Mouse (Mus musculus) embryonic facial prominence, embryonic 11.5 days (tissue): Measurements from ENCODE around the gene Pom121. TPM values are rescaled to one million over a fixed set of nuclear protein-coding genes. Genes with fewer than 3 reads are reported as not detected.
"Not testable (repeated sequence)": the region's sequence is repeated elsewhere in the genome, so short reads cannot be mapped to it uniquely, and the experiment has no call there.

Experiments
- ATAC-seq: fragments of 200-750 bp; cut with Nextera tagmentation; replicated peaks from 2 replicates; pipeline ENCODE4 v1.8.0; 2017; ENCODE audit warnings: low read depth; ENCODE audit not compliant: insufficient number of reproducible peaks, low FRiP score, low TSS enrichment
- DNase-seq: peaks from one replicate; pipeline ENCODE4 v3.0.0-alpha.2; 2015; ENCODE audit warnings: low spot score
- H3K27ac ChIP-seq: fragments of 300-500 bp; sonication (generic); replicated peaks from 2 replicates; pipeline ENCODE4 v1.5.1; 2014; ENCODE audit warnings: mild to moderate bottlenecking, low read depth, low read length, control low read depth
- H3K27me3 ChIP-seq: fragments of 300-500 bp; sonication (generic); 2 replicates; pipeline ENCODE4 v1.6.1; 2014; ENCODE audit warnings: mild to moderate bottlenecking, low read length, moderate library complexity, mixed read lengths; ENCODE audit not compliant: control insufficient read depth, insufficient read depth
- H3K36me3 ChIP-seq: fragments of 300-500 bp; sonication (generic); replicated peaks from 2 replicates; pipeline ENCODE4 v1.6.1; 2014; ENCODE audit warnings: low read depth, mild to moderate bottlenecking, low read length, moderate library complexity, mixed read lengths; ENCODE audit not compliant: control insufficient read depth, insufficient read depth
- H3K4me1 ChIP-seq: fragments of 300-500 bp; sonication (generic); 2 replicates; pipeline ENCODE4 v1.6.1; 2014; ENCODE audit warnings: low read length, mixed read lengths; ENCODE audit not compliant: control insufficient read depth, insufficient read depth
- H3K4me2 ChIP-seq: fragments of 300-500 bp; sonication (generic); 2 replicates; pipeline ENCODE4 v1.6.1; 2014; ENCODE audit warnings: low read depth, mild to moderate bottlenecking, control low read depth, low read length, moderate library complexity
- H3K4me3 ChIP-seq: fragments of 300-500 bp; sonication (generic); 2 replicates; pipeline ENCODE4 v1.5.1; 2014; ENCODE audit warnings: low read depth, low read length, control low read depth
- H3K9ac ChIP-seq: fragments of 300-500 bp; sonication (generic); replicated peaks from 2 replicates; pipeline ENCODE4 v1.6.1; 2014; ENCODE audit warnings: mild to moderate bottlenecking, control low read depth, low read length
- H3K9me3 ChIP-seq: fragments of 300-500 bp; sonication (generic); replicated peaks from 2 replicates; pipeline ENCODE4 v1.6.1; 2016; ENCODE audit warnings: mild to moderate bottlenecking, low read length, inconsistent platforms, mixed read lengths; ENCODE audit not compliant: control insufficient read depth
- WGBS: fragments of 180-500 bp; shearing (Covaris S2); extraction: QIAGEN DNeasy Blood & Tissue Kit; methylation state at CpG from one replicate; pipeline ENCODE4 v1.1.7; 2014; 5-methylcytosine and 5-hydroxymethylcytosine counted together
- polyA plus RNA-seq: library from polyadenylated mRNA; unstranded; fragments of >200 nt; fragmentation: Nextera tagmentation; extraction: Ambion mirVana; gene quantifications from 2 replicates; pipeline ENCODE4 v1.2.1, GENCODE M21; 2014

The Pom121 gene
- polyA plus RNA-seq, 1 experiment from 2014 or later = 14.6 TPM

GRCm38 (mm10) chr5:135380681-135381080, 13.7 kb downstream of the Pom121 start:
- Histone ChIP-seq H3K9ac (no peak overlapping the region), H3K36me3 (peaks cover 56% of the 10 kb centered on the region), H3K4me3 (no peak overlapping the region), H3K4me1 (no peaks in the 10 kb centered on the region), H3K4me2 (no peak overlapping the region), H3K27me3 (no peaks in the 10 kb centered on the region), H3K9me3 (no peaks in the 10 kb centered on the region), H3K27ac (no peak overlapping the region)
- WGBS = 97% methylated on average over 4 of the region's 4 CpGs
- DNase-seq (no peak), ATAC-seq (no peak)

- Histone ChIP-seq H3K27me3 (no peaks in the 10 kb centered on the region), H3K4me2 (no peak overlapping the region), H3K27ac (no peak overlapping the region), H3K9me3 (no peaks in the 10 kb centered on the region), H3K36me3 (peaks cover 42% of the 10 kb centered on the region), H3K4me3 (no peak overlapping the region), H3K9ac (no peak overlapping the region), H3K4me1 (no peaks in the 10 kb centered on the region)
- 71% methylated on average over 2 of the region's 2 CpGs for WGBS
- ATAC-seq (no peak), DNase-seq (no peak)
Measured at GRCm38 (mm10) chr5:135376341-135376740, 18.0 kb downstream of the Pom121 start.

GRCm38 (mm10) chr5:135375167-135375566, 19.2 kb downstream of the Pom121 start:
- Histone ChIP-seq H3K4me3 (no peak overlapping the region), H3K4me1 (no peaks in the 10 kb centered on the region; the same call in 1 of the 2 replicates), H3K36me3 (peaks cover 34% of the 10 kb centered on the region), H3K27ac (no peak overlapping the region), H3K4me2 (no peak overlapping the region), H3K9ac (no peak overlapping the region), H3K27me3 (no peaks in the 10 kb centered on the region), H3K9me3 (no peaks in the 10 kb centered on the region)
- 89% methylated on average over 8 of the region's 8 CpGs for WGBS
- DNase-seq (no peak), ATAC-seq (no peak)

- no peak for ATAC-seq
- no peaks in the 10 kb centered on the region for H3K9me3 ChIP-seq
Measured at GRCm38 (mm10) chr5:135373601-135374000, 20.7 kb downstream of the Pom121 start.

GRCm38 (mm10) chr5:135371195-135371594, 23.2 kb downstream of the Pom121 start:
- no peak for ATAC-seq
- no peak for DNase-seq
- WGBS = 96% methylated on average over 13 of the region's 13 CpGs
- H3K9me3 ChIP-seq = no peaks in the 10 kb centered on the region
- no peak overlapping the region for H3K27ac ChIP-seq
- no peaks in the 10 kb centered on the region; the same call in 1 of the 2 replicates for H3K4me1 ChIP-seq
- no peak overlapping the region for H3K9ac ChIP-seq
- no peaks in the 10 kb centered on the region for H3K27me3 ChIP-seq
- H3K4me3 ChIP-seq = 0 out of 2 replicates have a peak overlapping the region, but pooled peaks have one; percentile 76
- H3K36me3 ChIP-seq = peaks cover 12% of the 10 kb centered on the region
- no peak overlapping the region; the same call in 1 of the 2 replicates for H3K4me2 ChIP-seq

More at GRCm38 (mm10) chr5:135373601-135374000, 20.7 kb downstream of the Pom121 start:
- Histone ChIP-seq H3K9ac (no peak overlapping the region), H3K4me2 (no peak overlapping the region), H3K4me3 (no peak overlapping the region), H3K27ac (no peak overlapping the region), H3K27me3 (no peaks in the 10 kb centered on the region), H3K4me1 (no peaks in the 10 kb centered on the region; the same call in 1 of the 2 replicates), H3K36me3 (peaks cover 25% of the 10 kb centered on the region)
- no peak for DNase-seq
- WGBS = 94% methylated on average over 5 of the region's 5 CpGs

- ATAC-seq (peak; percentile 55), DNase-seq (peak; percentile 99)
- peaks cover 11% of the 10 kb centered on the region for H3K36me3 ChIP-seq
- no peaks in the 10 kb centered on the region; the same call in 1 of the 2 replicates for H3K4me1 ChIP-seq
- peak within 1 kb of the TSS; percentile 74 for H3K9ac ChIP-seq
- peak within 1 kb of the TSS; percentile 85 for H3K4me2 ChIP-seq
- H3K4me3 ChIP-seq = peak within 1 kb of the TSS; percentile 76
- no peaks in the 10 kb centered on the region for H3K9me3 ChIP-seq
- H3K27me3 ChIP-seq = no peaks in the 10 kb centered on the region
- under 1% methylated on average over 64 of the region's 64 CpGs for WGBS
- H3K27ac ChIP-seq = no peak within 1 kb of the TSS
Measured at GRCm38 (mm10) chr5:135369787-135370654, 24.3 kb downstream of the Pom121 start, which contains the start of gene Nsun5. TSS of gene Nsun5 (plus strand) at chr5:135369953.

- not testable (repeated sequence) for H3K4me1 ChIP-seq, H3K27me3 ChIP-seq, DNase-seq, H3K9me3 ChIP-seq, H3K27ac ChIP-seq, ATAC-seq, H3K9ac ChIP-seq
- H3K4me3 ChIP-seq = peak overlapping the region; percentile 76
- peak overlapping the region; percentile 85 for H3K4me2 ChIP-seq
- 63% methylated on average over 9 of the region's 9 CpGs for WGBS
- peaks cover 11% of the 10 kb centered on the region for H3K36me3 ChIP-seq
Measured at GRCm38 (mm10) chr5:135369196-135369595, 25.1 kb downstream of the Pom121 start.

- peaks cover 4% of the 10 kb centered on the region for H3K36me3 ChIP-seq
- no peak overlapping the region for H3K4me2 ChIP-seq
- no peaks in the 10 kb centered on the region; the same call in 1 of the 2 replicates for H3K4me1 ChIP-seq
- H3K9ac ChIP-seq = no peak overlapping the region
- DNase-seq (no peak), ATAC-seq (no peak)
- no peaks in the 10 kb centered on the region for H3K27me3 ChIP-seq
- no peaks in the 10 kb centered on the region for H3K9me3 ChIP-seq
- no peak overlapping the region for H3K27ac ChIP-seq
- WGBS = 79% methylated on average over 6 of the region's 6 CpGs
- H3K4me3 ChIP-seq = no peak overlapping the region
Measured at GRCm38 (mm10) chr5:135368312-135368711, 26.0 kb downstream of the Pom121 start.
